Mouse (Mus musculus): ENCODE measurements around the gene Ebf1. TPM values are rescaled to one million over a fixed set of nuclear protein-coding genes. Genes with fewer than 3 reads are reported as not detected.

Ebf1 gene
- polyA plus RNA-seq, 1 experiment = 38.8 TPM

GRCm38 (mm10) chr11:44854496-44854895, 237.4 kb downstream of the Ebf1 start:
- Histone ChIP-seq H3K27ac (replicated peaks; ENCODE audit: low read depth, low read length) (peak overlapping the region; percentile 89), H3K4me3 (ENCODE audit: insufficient read depth, low read depth, low read length) (no peak overlapping the region), H3K4me1 (ENCODE audit: control insufficient read depth, insufficient read depth, insufficient read length, low read length) (peaks cover 18% of the 10 kb centered on the region; the same call in 1 of the 2 replicates)

- Histone ChIP-seq H3K4me1 (ENCODE audit: control insufficient read depth, insufficient read depth, insufficient read length, low read length) (peaks cover 18% of the 10 kb centered on the region; the same call in 1 of the 2 replicates), H3K27ac (replicated peaks; ENCODE audit: low read depth, low read length) (no peak overlapping the region), H3K4me3 (ENCODE audit: insufficient read depth, low read depth, low read length) (no peak overlapping the region)
These were observed 244.0 kb downstream of the Ebf1 start for GRCm38 (mm10) chr11:44861108-44861507.

GRCm38 (mm10) chr11:44863910-44864309, 246.8 kb downstream of the Ebf1 start:
- peaks cover 24% of the 10 kb centered on the region; the same call in 1 of the 2 replicates for H3K4me1 ChIP-seq (ENCODE audit: control insufficient read depth, insufficient read depth, insufficient read length, low read length)
- H3K4me3 ChIP-seq (ENCODE audit: insufficient read depth, low read depth, low read length) = no peak overlapping the region
- peak overlapping the region; percentile 76 for H3K27ac ChIP-seq (replicated peaks; ENCODE audit: low read depth, low read length)

- Histone ChIP-seq H3K27ac (replicated peaks; ENCODE audit: low read depth, low read length) (no peak overlapping the region), H3K4me1 (ENCODE audit: control insufficient read depth, insufficient read depth, insufficient read length, low read length) (peaks cover 20% of the 10 kb centered on the region; the same call in 1 of the 2 replicates), H3K4me3 (ENCODE audit: insufficient read depth, low read depth, low read length) (no peak overlapping the region)
These were observed 249.5 kb downstream of the Ebf1 start for GRCm38 (mm10) chr11:44866476-44867149.

- Histone ChIP-seq H3K4me3 (ENCODE audit: insufficient read depth, low read depth, low read length) (no peak overlapping the region), H3K4me1 (ENCODE audit: control insufficient read depth, insufficient read depth, insufficient read length, low read length) (peaks cover 20% of the 10 kb centered on the region; the same call in 1 of the 2 replicates), H3K27ac (replicated peaks; ENCODE audit: low read depth, low read length) (no peak overlapping the region)
These were observed 250.3 kb downstream of the Ebf1 start for GRCm38 (mm10) chr11:44867433-44867832.

- no peak overlapping the region for H3K27ac ChIP-seq (replicated peaks; ENCODE audit: low read depth, low read length)
- no peaks in the 10 kb centered on the region for H3K4me1 ChIP-seq (ENCODE audit: control insufficient read depth, insufficient read depth, insufficient read length, low read length)
- no peak overlapping the region for H3K4me3 ChIP-seq (ENCODE audit: insufficient read depth, low read depth, low read length)
These were observed 256.8 kb downstream of the Ebf1 start for GRCm38 (mm10) chr11:44873876-44874275.

- no peak overlapping the region for H3K4me3 ChIP-seq (ENCODE audit: insufficient read depth, low read depth, low read length)
- H3K4me1 ChIP-seq (ENCODE audit: control insufficient read depth, insufficient read depth, insufficient read length, low read length) = no peaks in the 10 kb centered on the region
- H3K27ac ChIP-seq (replicated peaks; ENCODE audit: low read depth, low read length) = no peak overlapping the region
These were observed 258.1 kb downstream of the Ebf1 start for GRCm38 (mm10) chr11:44875171-44875570.

GRCm38 (mm10) chr11:44881056-44881683, 264.1 kb downstream of the Ebf1 start:
- Histone ChIP-seq H3K27ac (replicated peaks; ENCODE audit: low read depth, low read length) (no peak overlapping the region), H3K4me3 (ENCODE audit: insufficient read depth, low read depth, low read length) (no peak overlapping the region), H3K4me1 (ENCODE audit: control insufficient read depth, insufficient read depth, insufficient read length, low read length) (no peaks in the 10 kb centered on the region)

- H3K27ac ChIP-seq (replicated peaks; ENCODE audit: low read depth, low read length) = no peak overlapping the region
- H3K4me1 ChIP-seq (ENCODE audit: control insufficient read depth, insufficient read depth, insufficient read length, low read length) = no peaks in the 10 kb centered on the region
- H3K4me3 ChIP-seq (ENCODE audit: insufficient read depth, low read depth, low read length) = no peak overlapping the region
These were observed 265.4 kb downstream of the Ebf1 start for GRCm38 (mm10) chr11:44882476-44882970.

GRCm38 (mm10) chr11:44884337-44884736, 267.2 kb downstream of the Ebf1 start:
- Histone ChIP-seq H3K27ac (replicated peaks; ENCODE audit: low read depth, low read length) (no peak overlapping the region), H3K4me3 (ENCODE audit: insufficient read depth, low read depth, low read length) (no peak overlapping the region), H3K4me1 (ENCODE audit: control insufficient read depth, insufficient read depth, insufficient read length, low read length) (no peaks in the 10 kb centered on the region)

- peaks cover 2% of the 10 kb centered on the region; the same call in 1 of the 2 replicates for H3K4me1 ChIP-seq (ENCODE audit: control insufficient read depth, insufficient read depth, insufficient read length, low read length)
These were observed 269.8 kb downstream of the Ebf1 start for GRCm38 (mm10) chr11:44886897-44887296.

GRCm38 (mm10) chr11:44887691-44888090, 270.6 kb downstream of the Ebf1 start:
- Histone ChIP-seq H3K4me1 (ENCODE audit: control insufficient read depth, insufficient read depth, insufficient read length, low read length) (peaks cover 3% of the 10 kb centered on the region), H3K4me3 (ENCODE audit: insufficient read depth, low read depth, low read length) (no peak overlapping the region), H3K27ac (replicated peaks; ENCODE audit: low read depth, low read length) (no peak overlapping the region)

More at GRCm38 (mm10) chr11:44886897-44887296, 269.8 kb downstream of the Ebf1 start:
- no peak overlapping the region for H3K27ac ChIP-seq (replicated peaks; ENCODE audit: low read depth, low read length)
- H3K4me3 ChIP-seq (ENCODE audit: insufficient read depth, low read depth, low read length) = no peak overlapping the region

- H3K4me1 ChIP-seq (ENCODE audit: control insufficient read depth, insufficient read depth, insufficient read length, low read length) = peaks cover 9% of the 10 kb centered on the region
- H3K27ac ChIP-seq (replicated peaks; ENCODE audit: low read depth, low read length) = no peak overlapping the region
- H3K4me3 ChIP-seq (ENCODE audit: insufficient read depth, low read depth, low read length) = no peak overlapping the region
These were observed 271.3 kb downstream of the Ebf1 start for GRCm38 (mm10) chr11:44888390-44888789.

GRCm38 (mm10) chr11:44892814-44893521, 275.9 kb downstream of the Ebf1 start:
- Histone ChIP-seq H3K4me1 (ENCODE audit: control insufficient read depth, insufficient read depth, insufficient read length, low read length) (peaks cover 21% of the 10 kb centered on the region), H3K27ac (replicated peaks; ENCODE audit: low read depth, low read length) (peak overlapping the region; percentile 2; the same call in 1 of the 2 replicates), H3K4me3 (ENCODE audit: insufficient read depth, low read depth, low read length) (no peak overlapping the region)

- H3K4me1 ChIP-seq (ENCODE audit: control insufficient read depth, insufficient read depth, insufficient read length, low read length) = peaks cover 21% of the 10 kb centered on the region
- no peak overlapping the region for H3K27ac ChIP-seq (replicated peaks; ENCODE audit: low read depth, low read length)
- H3K4me3 ChIP-seq (ENCODE audit: insufficient read depth, low read depth, low read length) = no peak overlapping the region
These were observed 276.9 kb downstream of the Ebf1 start for GRCm38 (mm10) chr11:44893986-44894385.

All from brown adipose tissue, adult 24 weeks (tissue).